Mouse (Mus musculus) kidney, embryonic 15.5 days (tissue): ENCODE results near the gene Zfp771. TPM values are rescaled to one million over a fixed set of nuclear protein-coding genes. Genes with fewer than 3 reads are reported as not detected.

Source experiments
- polyA plus RNA-seq: library from polyadenylated mRNA; unstranded; fragments of >200 nt; fragmentation: Nextera tagmentation; extraction: Ambion mirVana; gene quantifications from 2 replicates; pipeline ENCODE4 v1.2.1, GENCODE M21; 2015

Zfp771 gene
- polyA plus RNA-seq, 1 experiment from 2014 or later, result 62.3 TPM

Other genes starting within 250 kb of the Zfp771 start
- 15.3 and 16.8 TPM in 2 replicates for gene Mvp, start 229.7 kb upstream of the Zfp771 start, polyA plus RNA-seq
- gene Pagr1b, start 227.8 kb upstream of the Zfp771 start, polyA plus RNA-seq, result 0.45 TPM in 1 of 2 replicates, not detected in the other
- 44.8 and 59.5 TPM in 2 replicates for gene Pagr1a, start 226.9 kb upstream of the Zfp771 start, polyA plus RNA-seq
- 52.6 and 61.2 TPM in 2 replicates for gene Gm42742, start 223.2 kb upstream of the Zfp771 start, polyA plus RNA-seq
- gene Prrt2, start 223.1 kb upstream of the Zfp771 start, polyA plus RNA-seq, result 5.4 and 7.2 TPM in 2 replicates
- 64.4 and 65.8 TPM in 2 replicates for gene Maz, start 217.2 kb upstream of the Zfp771 start, polyA plus RNA-seq
- gene Kif22, start 201.8 kb upstream of the Zfp771 start, polyA plus RNA-seq, result 136 and 141 TPM in 2 replicates
- not detected in 2 replicates for gene Zg16, start 156.9 kb upstream of the Zfp771 start, polyA plus RNA-seq
- gene AI467606, start 152.9 kb upstream of the Zfp771 start, polyA plus RNA-seq, result 3.3 and 3.8 TPM in 2 replicates
- 16.7 and 19.0 TPM in 2 replicates for gene Qprt, start 122.0 kb upstream of the Zfp771 start, polyA plus RNA-seq
- 0.32 and 0.37 TPM in 2 replicates for gene Spn, start 106.5 kb upstream of the Zfp771 start, polyA plus RNA-seq
- gene Cd2bp2, start 48.2 kb upstream of the Zfp771 start, polyA plus RNA-seq, result 59.3 and 66.6 TPM in 2 replicates
- gene Tbc1d10b, start 35.8 kb upstream of the Zfp771 start, polyA plus RNA-seq, result 23.4 and 26.7 TPM in 2 replicates
- 51.1 and 90.2 TPM in 2 replicates for gene Mylpf, start 35.4 kb upstream of the Zfp771 start, polyA plus RNA-seq
- gene Zfp553, start 11.2 kb upstream of the Zfp771 start, polyA plus RNA-seq, result 41.7 and 46.1 TPM in 2 replicates
- gene Sept1, start 11.1 kb upstream of the Zfp771 start, polyA plus RNA-seq, result 21.3 and 21.7 TPM in 2 replicates
- gene Dctpp1, start 16.4 kb downstream of the Zfp771 start, polyA plus RNA-seq, result 224 and 226 TPM in 2 replicates
- 112 and 113 TPM in 2 replicates for gene Sephs2, start 29.8 kb downstream of the Zfp771 start, polyA plus RNA-seq
- 0.82 and 1.2 TPM in 2 replicates for gene Itgal, start 52.0 kb downstream of the Zfp771 start, polyA plus RNA-seq
- gene Zfp768, start 101.3 kb downstream of the Zfp771 start, polyA plus RNA-seq, result 21.5 and 25.1 TPM in 2 replicates
- gene Zfp747, start 131.8 kb downstream of the Zfp771 start, polyA plus RNA-seq, result 8.3 and 10.7 TPM in 2 replicates
- gene 9130019O22Rik, start 142.9 kb downstream of the Zfp771 start, polyA plus RNA-seq, result 5.7 and 6.3 TPM in 2 replicates
- 7.1 and 8.0 TPM in 2 replicates for gene E430018J23Rik, start 149.4 kb downstream of the Zfp771 start, polyA plus RNA-seq
- 7.6 and 8.0 TPM in 2 replicates for gene Zfp764, start 162.5 kb downstream of the Zfp771 start, polyA plus RNA-seq
- 24.5 and 27.1 TPM in 2 replicates for gene Zfp688, start 177.8 kb downstream of the Zfp771 start, polyA plus RNA-seq
- gene Zfp689, start 204.9 kb downstream of the Zfp771 start, polyA plus RNA-seq, result 8.1 and 8.9 TPM in 2 replicates
- 36.0 and 47.4 TPM in 2 replicates for gene Prr14, start 215.3 kb downstream of the Zfp771 start, polyA plus RNA-seq
- gene Fbrs, start 234.9 kb downstream of the Zfp771 start, polyA plus RNA-seq, result 10.2 and 11.9 TPM in 2 replicates